ENCODE assay signal across 22 mouse cellular contexts in genomic region chr6:83532608-83533007, GRCm38 (mm10). TPM values are rescaled to one million over a fixed set of nuclear protein-coding genes. Genes with fewer than 3 reads are reported as not detected.
DNase-seq lines count a peak whose midpoint lies in the region; ATAC-seq lines count a peak whose summit lies in the region.
"Had no signal": no experiment of that assay in that cellular context is flagged by ENCODE, and none has a peak within 500 bp of the region (broad histone marks: within the 10 kb centered on the region; RNA-seq: fewer than 3 reads in every experiment).

No protein-coding gene starts in this region.

- H3K27me3 ChIP-seq in stomach, embryonic 14.5 days (ENCODE audit: control insufficient read depth, insufficient read depth, low read length): no peaks in the 10 kb centered on the region
- no peaks in the 10 kb centered on the region for H3K27me3 ChIP-seq in kidney, embryonic 16.5 days (ENCODE audit: insufficient read depth, low read length)
- H3K27me3 ChIP-seq: heart, embryonic 15.5 days; limb, embryonic 13.5 days; neural tube, embryonic 13.5 days had no signal

- no peak overlapping the region for H3K27ac ChIP-seq in stomach, embryonic 14.5 days (ENCODE audit: low read length)
- H3K27ac ChIP-seq in kidney, embryonic 16.5 days (ENCODE audit: low read length): no peak overlapping the region
- H3K27ac ChIP-seq: heart, adult 2 months; heart, embryonic 15.5 days; limb, embryonic 13.5 days; liver, embryonic 13.5 days; neural tube, embryonic 13.5 days had no signal

- no peak overlapping the region for H3K9ac ChIP-seq in stomach, embryonic 14.5 days (replicated peaks; ENCODE audit: low read depth, low read length)
- H3K9ac ChIP-seq in kidney, embryonic 16.5 days (replicated peaks; ENCODE audit: low read length): no peak overlapping the region
- H3K9ac ChIP-seq: heart, embryonic 15.5 days; limb, embryonic 13.5 days; liver, embryonic 13.5 days; neural tube, embryonic 13.5 days had no signal

- no peaks in the 10 kb centered on the region for H3K9me3 ChIP-seq in stomach, embryonic 14.5 days (ENCODE audit: control insufficient read depth, low read depth, low read length)
- H3K9me3 ChIP-seq in kidney, embryonic 16.5 days (ENCODE audit: low read length): no peaks in the 10 kb centered on the region
- H3K9me3 ChIP-seq: heart, embryonic 15.5 days; limb, embryonic 13.5 days; liver, embryonic 13.5 days; neural tube, embryonic 13.5 days had no signal

- H3K4me2 ChIP-seq in stomach, embryonic 14.5 days (replicated peaks; ENCODE audit: low read depth, low read length): peak overlapping the region; percentile 26; the same call in 1 of the 2 replicates
- no peak overlapping the region for H3K4me2 ChIP-seq in kidney, embryonic 16.5 days (replicated peaks; ENCODE audit: low read depth, low read length)
- H3K4me2 ChIP-seq: heart, embryonic 15.5 days; limb, embryonic 13.5 days; liver, embryonic 13.5 days; neural tube, embryonic 13.5 days had no signal

- H3K4me3 ChIP-seq in stomach, embryonic 14.5 days (ENCODE audit: low read depth, low read length): peak overlapping the region; percentile 9; the same call in 1 of the 2 replicates
- H3K4me3 ChIP-seq in kidney, embryonic 16.5 days (ENCODE audit: low read length): no peak overlapping the region
- H3K4me3 ChIP-seq: erythroblast, embryonic 14.5 days; heart, adult 2 months; heart, embryonic 15.5 days; limb, embryonic 13.5 days; liver, embryonic 13.5 days; megakaryocyte, embryonic 14.5 days; neural tube, embryonic 13.5 days had no signal

- 69% methylated on average over 2 of the region's 2 CpGs for WGBS in stomach, embryonic 14.5 days
- WGBS in kidney, embryonic 16.5 days: 76% methylated on average over 2 of the region's 2 CpGs

- H3K4me1 ChIP-seq in stomach, embryonic 14.5 days (ENCODE audit: control insufficient read depth, insufficient read depth, low read length): no peaks in the 10 kb centered on the region; the same call in 1 of the 2 replicates
- no peaks in the 10 kb centered on the region for H3K4me1 ChIP-seq in kidney, embryonic 16.5 days (ENCODE audit: insufficient read depth, low read length)
- H3K4me1 ChIP-seq: heart, embryonic 15.5 days; liver, embryonic 13.5 days; neural tube, embryonic 13.5 days had no signal

- DNase-seq in cerebellum, adult 11 months: peak; percentile 71
- peak; percentile 71 to 81 for DNase-seq in cerebellum, adult 18-20 months
- DNase-seq in cerebellum, postnatal 25 days: peak; percentile 74 to 79
- no peak for DNase-seq in retina, embryonic 14.5 days (ENCODE audit: low spot score)
- no peak for DNase-seq in kidney, adult 8-10 months
- DNase-seq: adrenal gland, adult 8-10 months; gastrocnemius, postnatal 14 days; heart, adult 2 months; heart, postnatal 4 days; kidney, postnatal 4 days; layer of hippocampus, adult 9-11 months; liver, embryonic 13.5 days; midbrain, embryonic 14.5 days had no signal

- no peaks in the 10 kb centered on the region for H3K36me3 ChIP-seq in stomach, embryonic 14.5 days (ENCODE audit: control insufficient read depth, insufficient read depth, low read length)
- H3K36me3 ChIP-seq in kidney, embryonic 16.5 days (ENCODE audit: insufficient read depth, low read length): no peaks in the 10 kb centered on the region
- H3K36me3 ChIP-seq: heart, embryonic 15.5 days; limb, embryonic 13.5 days; liver, embryonic 13.5 days; neural tube, embryonic 13.5 days had no signal

- no peak for ATAC-seq in stomach, embryonic 14.5 days (ENCODE audit: insufficient number of reproducible peaks, insufficient read depth, low FRiP score, low read depth)
- ATAC-seq in kidney, embryonic 16.5 days (ENCODE audit: low FRiP score, low TSS enrichment): no peak
- ATAC-seq: forebrain, embryonic 14.5 days; lung, postnatal 0 days had no signal

RNA-seq across cellular contexts. Expression of gene Actg2, which starts 3.5 kb away (rescaled TPM):
- 1,372 and 1,469 TPM in 2 replicates for polyA plus RNA-seq in stomach, embryonic 14.5 days (2014; fragmentation: Nextera tagmentation; extraction: Ambion mirVana)
- 21.2 and 182 TPM in 2 replicates for polyA plus RNA-seq in kidney, embryonic 16.5 days (2015; fragmentation: Nextera tagmentation; extraction: Ambion mirVana)
- polyA plus RNA-seq: erythroblast, embryonic 14.5 days had no signal

RNA-seq across cellular contexts. Expression of gene Dguok, which starts 25.8 kb away (rescaled TPM):
- 81.3 and 95.0 TPM in 2 replicates for polyA plus RNA-seq in stomach, embryonic 14.5 days (2014; fragmentation: Nextera tagmentation; extraction: Ambion mirVana)
- 85.8 and 95.8 TPM in 2 replicates for polyA plus RNA-seq in kidney, embryonic 16.5 days (2015; fragmentation: Nextera tagmentation; extraction: Ambion mirVana)

RNA-seq across cellular contexts. Expression of gene Stambp, which starts 39.9 kb away (rescaled TPM):
- polyA plus RNA-seq in stomach, embryonic 14.5 days (2014; fragmentation: Nextera tagmentation; extraction: Ambion mirVana): 28.0 and 28.3 TPM in 2 replicates
- polyA plus RNA-seq in kidney, embryonic 16.5 days (2015; fragmentation: Nextera tagmentation; extraction: Ambion mirVana): 28.5 and 29.4 TPM in 2 replicates

Comparison
In these comparisons a context has a peak if more than half of its experiments do, and no peak if none do; other contexts are left out.
1. DNase-seq: peak in cerebellum, adult 11 months (single experiment), cerebellum, adult 18-20 months (2 of 2) and cerebellum, postnatal 25 days (2 of 2); none in retina, embryonic 14.5 days (single experiment) and kidney, adult 8-10 months (0 of 2).